Mouse (Mus musculus) gastrocnemius, postnatal 36 days (tissue): ENCODE measurements around the gene Cdc42. TPM values are rescaled to one million over a fixed set of nuclear protein-coding genes. Genes with fewer than 3 reads are reported as not detected.

Experiments used
- total RNA-seq, 2 experiments: library from RNA; stranded (reverse); gene quantifications; 2 replicates each; pipeline ENCODE4 v1.2.3; 2021

Gene Cdc42
- total RNA-seq, 2 experiments from 2014 or later: 158 to 176 TPM

Other genes starting within 250 kb of the Cdc42 start
- 1 to 10 TPM; 5.7 to 9.8 TPM for gene Wnt4, start 80.2 kb downstream of the Cdc42 start, total RNA-seq
- gene Cela3a, start 52.1 kb upstream of the Cdc42 start, total RNA-seq: not detected
- gene Cela3b, start 72.8 kb upstream of the Cdc42 start, total RNA-seq: not detected
- not detected for gene 1700013G24Rik, start 95.6 kb upstream of the Cdc42 start, total RNA-seq
- 10 to 100 TPM; 84.4 to 94.7 TPM for gene Hspg2, start 111.0 kb upstream of the Cdc42 start, total RNA-seq
- not detected for gene Ldlrad2, start 216.8 kb upstream of the Cdc42 start, total RNA-seq
- gene Usp48, start 236.0 kb upstream of the Cdc42 start, total RNA-seq: 10 to 100 TPM; 23.3 to 25.9 TPM